Mouse (Mus musculus): ENCODE measurements at regions not wholly inside any gene's neighbourhood (a gene's known extent, or its start where the extent isn't known, plus 50 kb on each side); places are given as distances from the start of the nearest gene placed in this dataset.

- no peak for TF ChIP-seq POLR2A (IDR thresholded peaks at IDR 0.05; ENCODE audit: borderline replicate concordance, insufficient read depth, low read length)
- TF ChIP-seq CTCF (IDR thresholded peaks at IDR 0.05; ENCODE audit: borderline replicate concordance, insufficient read depth, low read depth, low read length) = peak; percentile 24; the same call in 1 of the 2 replicates
Observed at GRCm38 (mm10) chr11:12532288-12532687, 67.5 kb upstream of the Cobl start.

All from cerebellum, adult 2 months (tissue).